Mouse (Mus musculus) heart, adult 10 weeks (tissue): ENCODE results near the gene Ppp1r9b. TPM values are rescaled to one million over a fixed set of nuclear protein-coding genes. Genes with fewer than 3 reads are reported as not detected.

Source experiments
- polyA plus RNA-seq: library from polyadenylated mRNA; stranded (reverse); fragments of 350-450 nt; fragmentation: Illumina TruSeq; extraction: RNeasy Lipid Tissue Mini Kit (QIAGEN cat#74804); gene quantifications from one replicate; pipeline ENCODE4 v1.2.3, GENCODE M21; 2014; ENCODE audit warnings: low read depth, low replicate concordance

The Ppp1r9b gene
- 27.9 TPM for polyA plus RNA-seq

GRCm38 (mm10) chr11:94990749-94991577 lies at the start of gene Ppp1r9b:
Ppp1r9b (plus strand) TSS chr11:94991035.

GRCm38 (mm10) chr11:94967419-94967818 lies 23.4 kb upstream of the Ppp1r9b start, which contains the start of gene Hils1:
Hils1 (plus strand) TSS chr11:94967593.

GRCm38 (mm10) chr11:94976199-94976598 lies 14.6 kb upstream of the Ppp1r9b start, which contains the start of gene Sgca:
Sgca (minus strand) TSS chr11:94976327.

GRCm38 (mm10) chr11:95009629-95010014 lies 18.8 kb downstream of the Ppp1r9b start, which contains the start of gene Samd14:
Samd14 (plus strand) TSS chr11:95009879.

GRCm38 (mm10) chr11:95041139-95041609 lies 50.3 kb downstream of the Ppp1r9b start, which contains the start of gene Pdk2:
Pdk2 (minus strand) TSS chr11:95041354.

Other genes starting within 250 kb of the Ppp1r9b start
- not detected for gene Cdc34b, start 249.3 kb upstream of the Ppp1r9b start, polyA plus RNA-seq
- gene Tmem92, start 208.3 kb upstream of the Ppp1r9b start, polyA plus RNA-seq = not detected
- 35.8 TPM for gene Col1a1, start 54.8 kb upstream of the Ppp1r9b start, polyA plus RNA-seq
- not detected for gene Hils1, start 23.4 kb upstream of the Ppp1r9b start, polyA plus RNA-seq
- gene Sgca, start 14.7 kb upstream of the Ppp1r9b start, polyA plus RNA-seq = 187 TPM
- 2.5 TPM for gene Samd14, start 18.8 kb downstream of the Ppp1r9b start, polyA plus RNA-seq
- gene Pdk2, start 50.3 kb downstream of the Ppp1r9b start, polyA plus RNA-seq = 414 TPM
- 8.8 TPM for gene Itga3, start 85.8 kb downstream of the Ppp1r9b start, polyA plus RNA-seq
- not detected for gene Dlx3, start 129.1 kb downstream of the Ppp1r9b start, polyA plus RNA-seq
- gene Dlx4, start 155.2 kb downstream of the Ppp1r9b start, polyA plus RNA-seq = not detected